Mouse (Mus musculus) cerebellum, postnatal 36 days (tissue): Measurements from ENCODE around the gene Ska2.

Experiments used
- DNase-seq, 2 experiments: peaks; one replicate each; pipeline ENCODE4 v3.0.0; 2021 to 2022; ENCODE audit warnings: mixed read lengths in 2 of 2

Gene Ska2

DNA sequence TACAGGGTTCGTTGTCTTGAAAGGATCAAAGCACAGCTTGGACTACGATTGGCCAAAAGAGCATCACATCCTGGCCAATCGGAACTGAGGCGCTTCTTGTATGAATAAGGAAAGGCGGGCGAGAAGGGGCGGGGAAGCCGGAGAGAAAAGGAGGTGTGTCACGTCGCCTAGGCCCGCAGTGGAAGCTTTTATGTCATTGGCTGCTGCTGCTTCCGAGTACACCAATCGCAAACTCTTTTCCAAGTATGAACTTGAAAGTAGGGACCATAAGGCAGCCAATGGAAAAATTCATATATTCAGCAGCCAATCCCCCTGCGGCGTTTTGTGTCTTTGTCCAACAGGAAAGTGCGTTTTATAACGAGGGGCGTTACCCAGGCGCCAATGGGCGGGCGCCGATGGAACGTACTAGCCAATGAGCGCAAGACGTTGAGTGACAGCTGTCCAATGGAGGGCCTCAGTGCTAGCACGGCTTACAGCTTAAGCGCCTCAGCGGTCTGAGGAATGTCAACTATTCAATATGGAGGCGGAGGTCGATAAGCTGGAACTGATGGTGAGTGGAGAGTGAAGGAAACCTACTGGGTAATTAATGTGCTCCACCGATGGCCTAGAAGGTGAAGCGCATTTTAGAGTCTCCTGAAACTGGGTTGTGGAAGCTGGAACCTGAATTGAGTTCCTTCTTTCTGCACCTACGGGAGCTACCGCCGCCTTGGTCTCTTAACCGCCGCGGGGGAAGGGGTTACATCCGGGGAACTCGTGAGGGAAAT lies at the start of gene Ska2:
Ska2 (plus strand) TSS at position 480 of the 764 bp plus-strand sequence.
- peak; percentile 95 to 97 for DNase-seq

DNA sequence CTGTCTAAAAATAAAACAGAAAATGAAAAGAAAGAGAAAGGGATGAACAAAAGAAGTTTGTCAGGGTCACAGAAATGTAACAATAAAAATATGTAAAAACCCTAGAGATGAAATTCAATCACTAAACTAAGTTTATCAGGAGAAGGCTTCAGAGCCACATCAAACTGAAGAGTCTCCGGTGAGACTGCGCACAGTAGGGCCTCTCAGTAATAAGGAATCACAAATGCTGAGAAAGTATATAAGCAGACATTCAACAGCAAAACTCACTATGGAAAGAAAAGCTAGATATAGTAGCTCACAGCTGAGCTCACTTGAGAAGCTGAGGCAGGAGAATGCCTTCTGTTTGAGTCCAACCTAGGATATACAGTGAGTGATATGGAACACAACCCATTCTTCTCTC lies 48.6 kb upstream of the Ska2 start:
- DNase-seq, result no peak

DNA sequence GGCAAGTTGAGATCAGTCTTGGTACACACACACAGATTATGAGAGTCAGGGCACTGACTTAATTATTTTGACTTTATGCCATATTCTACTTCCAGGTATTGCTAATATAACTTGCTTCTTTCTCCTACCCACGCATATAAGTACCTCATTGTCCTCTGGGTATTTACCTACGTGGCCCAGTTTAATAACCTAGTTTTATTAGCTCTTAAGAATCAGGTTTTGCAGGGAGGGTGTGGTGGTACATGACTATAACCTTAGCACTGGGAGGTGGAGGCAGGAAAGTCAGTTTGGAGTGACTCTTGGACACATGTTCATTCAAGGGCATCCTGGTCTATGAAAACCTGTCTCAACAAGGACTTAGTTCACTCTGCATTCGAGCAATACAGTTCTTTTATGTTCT lies 46.9 kb upstream of the Ska2 start:
- no peak for DNase-seq

DNA sequence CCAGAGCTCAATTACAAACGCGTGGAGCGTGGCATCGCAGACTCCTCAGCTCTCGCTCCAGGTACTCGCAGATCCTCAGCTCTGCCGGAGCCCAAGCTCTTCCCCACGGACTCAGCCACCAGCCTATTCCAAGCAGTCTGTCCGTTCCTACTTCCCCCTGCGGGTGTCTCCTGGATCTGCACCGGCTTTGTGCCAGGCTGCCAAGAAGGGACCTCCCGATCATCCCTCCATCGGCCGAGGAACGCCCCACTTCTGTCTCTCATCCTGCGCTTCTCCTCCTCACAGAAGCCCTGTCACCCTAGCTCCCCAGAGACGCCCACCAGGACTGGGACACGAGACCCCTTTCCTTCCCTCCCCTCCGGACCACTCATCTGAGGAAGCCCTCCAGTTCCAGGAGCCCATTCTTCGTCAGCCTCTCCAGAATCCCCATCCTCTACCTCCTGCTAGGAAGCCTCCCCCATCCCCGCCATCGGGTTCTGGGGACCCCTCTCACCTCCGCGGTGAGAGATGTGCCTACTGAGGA lies 35.6 kb upstream of the Ska2 start:
- peak; percentile 73 to 77 for DNase-seq

DNA sequence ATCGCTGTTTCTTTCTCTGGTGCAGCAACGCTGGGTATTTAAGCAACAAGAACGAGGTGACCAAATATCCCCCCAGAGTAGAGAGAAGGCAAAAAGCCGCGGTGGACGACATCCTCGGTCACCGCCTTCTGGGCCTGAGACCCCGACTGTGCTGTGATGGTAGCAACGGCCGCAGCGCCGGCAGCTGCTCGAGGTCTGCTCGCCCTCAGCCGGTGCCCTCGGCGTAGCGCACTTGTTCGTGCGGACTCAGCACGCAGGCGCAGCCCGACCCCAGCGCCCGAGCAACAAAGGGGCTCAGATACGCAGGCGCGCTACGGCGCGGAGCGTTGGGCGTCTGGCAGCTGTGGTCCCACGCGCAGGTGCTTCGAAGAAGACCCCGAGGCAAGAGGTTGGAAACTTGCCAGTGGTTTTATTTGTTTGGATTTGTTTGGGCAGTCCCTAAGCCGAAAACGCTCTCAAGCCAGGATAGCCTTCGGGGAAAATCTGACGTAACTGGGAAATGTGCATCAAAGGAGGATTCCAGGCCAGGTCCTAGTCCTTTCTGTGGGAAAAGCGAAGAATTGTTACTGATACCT lies 35.1 kb upstream of the Ska2 start, which contains the start of gene Gdpd1:
Gdpd1 (minus strand) TSS at position 197 of the 575 bp plus-strand sequence.
- peak; percentile 87 to 90 for DNase-seq

DNA sequence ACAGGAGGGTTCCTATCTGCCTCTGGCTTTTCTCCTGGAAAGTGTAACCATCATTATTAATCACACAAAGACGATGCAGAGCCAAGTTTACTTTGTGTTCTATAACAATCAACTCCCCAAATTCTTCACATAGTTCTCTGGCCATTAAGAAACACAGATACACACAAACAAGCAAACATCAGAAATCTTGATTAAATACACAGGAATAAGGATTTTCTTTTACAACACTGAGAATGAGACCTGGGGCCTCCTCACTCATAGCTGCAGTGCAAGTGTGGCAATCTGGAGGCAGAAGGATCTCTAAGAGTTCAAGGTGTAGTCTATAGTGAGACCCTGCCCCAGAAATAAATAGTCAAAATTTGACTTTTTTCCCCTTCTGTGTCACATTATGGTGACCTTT lies 25.3 kb upstream of the Ska2 start:
- no peak for DNase-seq

DNA sequence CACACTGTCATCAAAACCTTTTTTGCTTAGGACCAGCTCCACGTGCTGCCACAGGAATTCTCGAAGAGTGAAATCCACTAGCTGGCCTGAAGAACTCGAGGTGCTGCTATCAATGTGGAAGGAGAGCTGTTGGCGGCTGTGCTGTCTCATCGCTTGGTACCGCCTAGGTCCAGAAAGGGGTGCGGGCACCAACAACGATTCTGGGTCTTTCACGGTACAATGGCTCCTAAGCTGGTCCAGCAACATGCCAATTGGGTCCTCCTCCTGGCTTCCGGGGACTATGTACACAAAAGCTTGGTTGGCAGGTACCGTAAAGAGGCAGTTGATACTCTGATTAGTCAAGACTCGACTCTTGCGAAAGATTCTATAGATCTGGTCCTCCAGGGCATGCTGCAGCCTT lies 23.6 kb upstream of the Ska2 start:
- no peak for DNase-seq

DNA sequence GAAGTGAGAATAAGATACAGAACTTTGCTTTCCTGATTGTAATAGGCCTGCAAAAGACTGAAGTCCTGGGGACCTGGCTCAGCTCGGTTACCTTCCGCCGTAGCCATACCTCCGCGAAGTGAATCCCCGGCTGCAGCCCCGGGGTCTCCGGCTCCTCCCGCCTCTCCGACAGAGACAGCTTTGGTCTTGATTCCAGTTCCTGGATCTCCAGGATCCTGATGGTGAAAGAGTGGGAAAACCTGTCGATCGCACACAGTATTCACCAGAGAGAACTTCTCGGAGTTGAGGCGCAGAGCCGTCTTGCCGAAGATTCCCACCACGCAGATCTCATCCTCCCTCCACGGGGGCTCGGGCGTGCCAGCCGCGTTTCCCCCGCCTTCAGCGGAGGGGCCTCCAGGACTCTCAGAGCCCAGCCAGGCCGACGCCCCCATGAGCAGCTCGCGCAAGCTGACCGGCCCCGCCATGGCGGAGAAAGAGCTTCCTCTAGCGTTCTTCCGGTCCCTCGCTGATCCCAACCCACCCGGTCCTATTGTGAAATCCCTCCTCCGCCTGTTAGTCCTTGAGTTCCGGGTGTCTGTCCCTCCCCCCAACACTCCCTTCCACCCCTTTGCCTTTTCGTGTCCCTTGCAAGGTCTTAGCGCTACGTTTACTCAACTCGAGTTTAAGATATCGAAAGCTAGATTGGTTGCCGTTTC lies 22.6 kb upstream of the Ska2 start, which contains the start of gene Smg8:
Smg8 (minus strand) TSS at position 485 of the 695 bp plus-strand sequence.
- peak; percentile 78 to 81 for DNase-seq

DNA sequence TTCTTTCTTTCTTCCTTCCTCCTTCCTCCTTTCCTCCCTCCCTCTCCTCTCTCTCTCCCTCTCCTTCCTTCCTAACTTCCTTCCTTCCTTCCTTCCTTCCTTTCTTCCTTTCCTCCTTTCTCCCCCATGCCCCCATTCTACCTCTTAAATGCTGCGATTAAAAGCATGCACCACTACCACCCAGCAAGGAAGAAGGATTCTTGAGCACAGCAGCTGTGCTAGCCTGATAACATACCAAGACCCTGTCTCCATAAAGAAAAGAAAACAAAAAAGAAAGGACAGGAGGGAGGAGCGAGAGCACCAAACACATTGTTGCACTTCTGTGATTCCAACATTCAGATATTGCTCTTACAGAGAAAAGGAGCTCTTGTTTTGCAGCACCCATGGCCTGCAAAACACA lies 21.9 kb upstream of the Ska2 start:
- DNase-seq, result no peak

DNA sequence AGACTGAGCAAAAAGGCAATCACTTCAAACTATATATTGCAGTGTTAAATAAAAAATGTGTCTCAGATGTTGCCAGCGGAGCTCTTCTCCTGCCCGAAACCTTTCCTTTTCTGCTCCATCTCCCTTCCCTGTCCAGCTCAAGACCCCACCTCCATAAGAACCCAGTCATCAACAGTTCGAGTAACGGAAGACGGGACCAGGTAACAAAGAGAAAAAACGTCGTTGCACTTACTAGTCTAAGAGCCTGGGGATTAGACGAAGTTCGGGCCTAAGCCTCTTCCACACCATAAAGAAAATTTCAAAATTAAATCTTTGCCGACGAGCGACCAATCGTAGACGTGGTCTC lies 652 bp upstream of the Ska2 start, which contains the start of gene Prr11:
Prr11 (minus strand) TSS at position 300 of the 346 bp plus-strand sequence.
- DNase-seq, result no peak

DNA sequence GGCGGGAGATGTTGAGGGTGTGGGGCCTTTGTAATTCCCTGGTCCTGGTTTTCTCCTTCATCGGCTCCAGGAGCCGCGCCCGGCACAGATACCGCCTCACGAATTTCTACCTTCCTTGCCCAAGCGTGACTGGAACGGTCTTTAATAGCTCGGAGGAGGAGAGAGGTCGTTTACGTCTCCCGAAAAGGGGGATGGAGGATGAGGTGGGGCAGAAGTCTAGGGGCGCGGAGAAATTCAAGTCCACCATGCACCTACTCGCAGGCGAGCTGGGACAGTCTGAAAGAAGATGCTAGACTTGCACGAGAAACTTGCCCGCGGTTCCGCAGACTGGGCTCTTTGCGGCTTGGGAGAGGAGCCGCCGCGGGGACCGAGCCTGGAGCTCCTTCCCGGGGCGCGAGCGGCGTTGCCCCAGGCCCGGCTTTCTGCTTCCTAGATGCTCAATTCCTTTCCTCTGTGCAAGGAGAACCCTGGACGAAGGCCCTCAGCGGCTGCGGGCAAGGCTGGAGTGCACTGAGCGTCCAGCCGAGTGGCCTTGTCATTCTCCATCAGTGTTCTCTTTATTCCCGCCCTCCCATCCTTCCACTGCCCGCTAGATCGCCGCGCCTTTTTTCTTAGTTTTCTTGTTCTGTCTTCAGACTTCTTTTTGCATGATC lies 611 bp downstream of the Ska2 start:
- peak; percentile 22 to 27 for DNase-seq

DNA sequence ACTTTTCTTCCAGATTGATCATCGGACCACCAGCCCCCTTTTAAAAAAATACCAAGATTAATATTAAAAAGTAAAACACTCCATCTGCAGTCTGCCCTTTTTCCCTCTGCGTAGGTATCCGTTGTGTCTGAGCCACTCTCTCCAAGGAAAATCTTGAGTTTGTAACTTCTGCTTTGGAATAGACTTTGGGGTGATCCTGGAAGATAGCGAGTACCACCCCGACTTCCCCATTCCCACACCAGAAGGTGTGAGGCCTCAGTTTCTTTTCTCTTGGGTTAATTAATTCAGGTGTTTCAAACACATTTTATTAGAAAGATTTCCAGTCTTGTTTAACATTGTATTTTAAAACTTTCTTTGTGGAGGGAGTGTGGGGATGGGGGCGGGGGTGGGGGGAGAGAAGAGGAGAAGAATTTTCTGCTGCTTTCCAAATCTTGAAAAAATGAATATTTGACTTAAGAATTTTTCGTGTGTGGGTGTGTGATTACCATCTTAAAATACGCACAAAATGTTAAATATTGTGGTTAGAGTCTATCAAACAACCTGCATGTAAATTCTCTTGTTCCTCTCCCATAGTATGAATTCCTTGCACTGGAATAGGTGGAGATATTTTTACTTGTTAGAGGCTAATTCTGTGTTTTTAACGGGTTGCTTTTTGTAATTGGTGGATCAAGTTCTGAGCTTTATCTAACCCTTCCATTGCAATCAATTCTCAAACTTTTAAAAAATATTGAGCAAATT lies 1.3 kb downstream of the Ska2 start:
- DNase-seq, result no peak

DNA sequence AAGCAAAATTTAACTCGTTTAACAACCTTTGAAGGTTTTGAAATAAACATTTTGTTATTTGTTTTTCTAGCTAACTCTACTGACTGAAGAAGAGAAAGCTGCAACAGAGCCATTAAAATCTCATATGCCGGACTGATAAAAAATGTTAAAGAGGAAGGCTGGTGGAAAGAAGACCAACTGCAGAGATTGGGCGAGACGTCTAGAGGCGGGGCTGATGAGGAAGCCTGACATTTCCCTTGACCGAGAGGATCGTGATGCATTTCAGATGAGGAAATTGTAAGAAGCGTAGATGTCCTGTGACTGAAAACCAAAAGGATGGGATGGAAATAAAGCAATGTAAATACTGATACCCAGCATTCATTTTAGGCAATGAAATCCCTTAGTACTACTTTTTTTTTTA lies 12.8 kb downstream of the Ska2 start:
- no peak for DNase-seq

DNA sequence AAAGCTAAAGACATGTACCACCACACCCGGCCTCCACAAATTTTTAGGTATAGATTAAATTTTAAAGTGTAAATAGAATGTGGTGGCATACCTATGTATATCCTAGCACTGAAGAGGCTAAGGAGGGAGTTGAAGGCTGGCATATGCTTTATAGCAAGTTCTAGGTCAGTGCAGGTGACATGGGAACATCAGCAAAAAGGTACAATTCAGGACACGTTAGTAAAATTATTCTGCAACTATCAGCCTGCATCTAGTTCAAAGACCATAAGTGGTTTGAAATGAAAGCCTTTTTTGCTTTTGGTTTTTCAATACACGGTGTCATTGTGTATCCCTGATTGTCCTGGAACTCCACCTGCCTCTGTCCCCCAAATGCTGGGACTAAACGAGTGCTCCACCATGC lies 16.5 kb downstream of the Ska2 start:
- no peak for DNase-seq

DNA sequence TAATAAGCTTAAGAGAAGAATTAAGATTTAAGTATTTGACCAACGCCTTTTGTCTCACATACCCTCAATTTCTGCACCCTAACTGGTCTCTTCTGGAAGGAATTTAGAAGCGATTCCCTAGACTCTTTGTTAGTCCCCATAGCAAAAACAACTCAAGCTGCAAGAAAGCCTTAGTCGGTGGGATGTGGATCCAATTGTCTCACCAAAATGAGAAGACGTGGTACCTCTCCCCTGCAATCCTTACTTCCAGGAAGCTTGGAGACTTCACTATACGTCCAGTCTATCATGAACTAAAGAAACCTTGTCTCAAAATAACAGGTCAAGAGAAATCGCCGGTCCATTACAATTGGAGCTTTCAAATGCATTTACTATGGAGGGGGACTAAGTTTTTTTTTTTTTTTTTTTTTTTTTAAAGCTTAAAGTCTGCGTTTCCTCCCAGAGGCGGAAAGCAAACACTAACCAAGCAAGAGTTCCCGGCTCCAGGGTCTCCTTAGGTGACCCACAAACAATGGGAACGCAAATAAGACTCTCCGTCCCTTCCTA lies 17.3 kb downstream of the Ska2 start:
- DNase-seq, result no peak

DNA sequence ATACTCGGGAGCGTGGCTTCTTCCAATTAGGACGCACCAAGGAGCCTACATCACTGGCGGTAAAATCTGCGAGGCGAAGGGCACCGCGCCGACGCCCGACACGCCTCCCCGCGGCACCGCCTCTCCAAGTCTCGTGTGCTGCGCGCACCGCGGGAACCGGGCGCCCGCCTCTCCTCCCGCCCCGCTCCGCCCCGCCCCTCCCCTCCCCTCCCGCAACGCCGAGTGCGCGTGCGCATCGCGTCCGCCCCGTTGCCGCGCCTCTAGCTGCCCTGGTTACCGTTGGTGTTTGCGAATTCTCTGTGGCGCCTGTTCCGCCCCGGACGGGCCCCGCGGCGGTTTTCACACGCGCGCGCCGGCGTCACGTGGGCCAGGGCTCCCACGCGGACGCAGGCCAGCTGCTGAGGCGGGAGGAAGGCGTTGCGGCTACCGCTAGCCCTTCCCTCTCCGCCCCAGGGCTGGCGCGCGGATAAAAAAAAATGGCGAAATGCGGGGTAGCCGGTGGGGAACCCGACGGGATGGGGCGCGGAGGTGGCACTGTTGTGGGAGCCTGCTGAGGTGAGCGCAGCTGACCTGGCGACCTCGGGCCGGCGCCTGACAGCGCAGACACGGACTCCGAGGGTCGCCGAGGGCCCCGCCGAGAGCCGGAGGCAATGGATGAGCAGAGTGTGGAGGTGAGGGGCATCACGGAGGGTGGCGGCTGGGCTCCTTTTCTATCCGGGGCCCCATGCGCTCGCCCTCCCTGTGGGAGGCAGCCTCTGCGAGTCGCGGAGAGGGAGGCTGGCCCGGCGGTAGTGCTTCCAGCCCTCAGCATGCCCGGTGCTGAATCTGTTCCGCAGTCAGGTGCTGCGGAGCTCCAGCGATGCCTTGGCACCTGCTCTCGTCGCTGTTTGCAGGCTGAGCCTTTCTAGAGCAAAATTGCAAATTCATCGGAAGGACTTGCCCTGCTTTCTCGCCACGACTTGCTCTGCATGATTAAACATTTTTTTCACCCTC lies 18.1 kb downstream of the Ska2 start, which contains the start of gene Trim37:
Trim37 (plus strand) TSS at position 254 of the 993 bp plus-strand sequence.
- DNase-seq, result peak; percentile 82 to 86

DNA sequence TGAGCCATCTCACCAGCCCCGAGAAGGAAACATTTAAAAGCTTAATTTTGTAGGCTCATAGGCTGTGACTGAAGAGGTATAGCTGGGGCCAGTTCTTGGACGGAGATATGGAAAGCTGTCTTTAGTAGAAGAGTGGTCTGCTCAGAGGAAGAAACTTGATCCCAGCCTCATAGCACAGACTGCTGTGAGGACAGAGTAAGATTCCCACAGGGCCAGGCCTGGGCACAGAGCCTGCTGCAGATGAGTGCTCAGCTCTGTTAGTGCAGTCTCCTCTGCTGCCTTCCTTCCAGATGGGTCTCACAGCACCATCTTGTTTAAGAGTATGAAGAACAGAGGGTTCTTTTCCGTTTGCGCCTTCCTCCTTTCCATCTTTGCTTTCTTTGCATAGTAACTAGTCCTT lies 27.2 kb downstream of the Ska2 start:
- DNase-seq, result no peak

DNA sequence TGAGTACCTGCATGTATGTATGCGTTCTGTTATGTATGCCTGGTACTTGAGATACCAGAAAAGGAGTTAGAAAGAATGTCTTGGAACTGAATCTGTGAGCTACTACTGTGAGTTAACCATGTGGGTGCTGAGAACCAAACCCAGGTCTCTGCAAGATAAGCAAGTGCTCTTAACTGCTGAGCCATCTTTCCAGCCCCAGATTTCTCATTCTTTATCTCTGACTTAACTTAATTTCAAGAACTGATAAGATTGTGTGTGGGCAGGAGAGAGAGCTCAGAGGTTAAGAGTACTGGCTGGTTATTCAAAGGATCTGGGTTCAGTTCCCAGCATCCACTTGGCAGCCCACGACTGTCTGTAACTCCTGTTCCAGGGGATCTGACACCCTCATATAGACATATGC lies 49.0 kb downstream of the Ska2 start:
- DNase-seq, result no peak

DNA sequence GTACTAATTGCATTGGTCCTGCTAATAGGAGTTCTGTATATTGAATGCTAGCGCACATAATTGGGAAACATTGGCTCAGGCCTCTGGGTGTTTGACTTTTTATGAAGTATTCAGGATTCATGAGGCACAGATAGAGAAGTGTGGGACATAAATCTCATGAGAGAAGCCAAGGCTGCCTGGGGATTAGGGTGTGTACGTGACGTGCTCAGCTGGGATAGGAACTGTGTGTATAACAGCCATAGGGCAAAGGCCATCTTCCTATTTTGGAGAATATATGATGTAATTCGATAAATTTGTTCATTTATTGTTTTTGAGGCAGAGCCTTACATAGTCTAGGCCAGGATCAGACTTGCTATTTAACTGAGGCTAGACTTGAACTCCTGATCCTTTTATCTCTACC lies 53.7 kb downstream of the Ska2 start:
- no peak for DNase-seq

DNA sequence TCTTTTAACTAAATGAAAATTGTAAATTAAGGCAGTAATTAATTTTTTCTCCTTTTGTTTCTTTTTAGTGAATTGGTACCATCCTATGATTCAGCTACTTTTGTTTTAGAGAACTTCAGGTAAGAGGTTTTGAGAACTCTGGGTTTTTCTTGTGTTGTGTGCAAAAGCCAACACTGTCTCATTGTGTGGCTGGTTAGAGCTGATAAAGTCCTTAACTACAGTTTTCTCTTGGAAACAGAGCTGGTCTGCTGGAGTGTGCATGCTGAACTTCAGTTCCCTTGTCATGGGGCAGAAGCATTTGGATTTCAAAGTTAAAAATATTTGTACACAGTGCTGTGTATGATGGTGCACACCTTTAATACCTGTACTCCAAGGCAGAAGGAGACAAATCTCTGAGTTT lies 54.7 kb downstream of the Ska2 start:
- DNase-seq, result no peak

DNA sequence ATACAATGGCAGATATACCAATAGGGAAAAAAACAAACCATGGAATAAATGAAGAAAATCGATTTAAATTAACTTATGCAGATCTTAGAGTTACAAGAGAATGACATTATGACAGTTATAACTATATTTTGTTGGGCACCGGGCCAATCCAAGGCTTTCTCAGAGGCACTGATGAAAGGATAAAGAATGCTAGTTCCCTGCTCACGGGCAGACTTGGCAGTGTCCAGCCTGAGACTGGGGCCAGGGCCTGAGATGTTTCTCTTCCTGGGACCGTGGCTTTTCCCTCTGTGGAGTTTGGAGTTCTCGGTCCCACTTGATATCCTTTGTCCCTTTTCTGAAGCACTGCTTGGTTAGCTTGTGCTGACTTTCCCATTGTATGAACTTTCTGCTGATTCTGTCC lies 64.6 kb downstream of the Ska2 start:
- no peak for DNase-seq
